Mouse (Mus musculus) liver, adult 2 months (tissue): ENCODE results near the gene Serpina16. TPM values are rescaled to one million over a fixed set of nuclear protein-coding genes. Genes with fewer than 3 reads are reported as not detected.
A peak's percentile ranks its signal among the peaks of the same experiment; 100 is the strongest.

ENCODE experiments used
- DNase-seq: peaks from one replicate; pipeline ENCODE4 v3.0.0-alpha.2; 2011; ENCODE audit warnings: low read depth, low spot score; ENCODE audit errors: extremely low read depth
- H3K27ac ChIP-seq: fragments of 200-500 bp; replicated peaks from 2 replicates; pipeline ENCODE4 v1.5.1; 2012; ENCODE audit warnings: low read depth, mild to moderate bottlenecking, control low read depth, inconsistent platforms, low read length; ENCODE audit not compliant: insufficient read depth
- H3K27me3 ChIP-seq: fragments of 200-500 bp; 2 replicates; pipeline ENCODE4 v1.6.1; 2012; ENCODE audit warnings: mild to moderate bottlenecking, moderate library complexity, low read length, inconsistent platforms; ENCODE audit not compliant: control insufficient read depth, insufficient read depth
- H3K36me3 ChIP-seq: fragments of 200-500 bp; 2 replicates; pipeline ENCODE4 v1.6.1; 2012; ENCODE audit warnings: low read length, inconsistent platforms; ENCODE audit not compliant: control insufficient read depth, insufficient read depth
- H3K4me1 ChIP-seq: fragments of 200-500 bp; 2 replicates; pipeline ENCODE4 v1.6.1; 2011; ENCODE audit warnings: low read length; ENCODE audit not compliant: control insufficient read depth, insufficient read depth
- H3K4me3 ChIP-seq: fragments of 200-500 bp; 2 replicates; pipeline ENCODE4 v1.5.1; 2011; ENCODE audit warnings: low read depth, mild to moderate bottlenecking, control low read depth, low read length, moderate library complexity; ENCODE audit not compliant: insufficient read depth
- H3K79me2 ChIP-seq: fragments of 200-500 bp; 2 replicates; pipeline ENCODE4 v1.6.1; 2012; ENCODE audit warnings: inconsistent platforms, mild to moderate bottlenecking, low read length, moderate library complexity; ENCODE audit not compliant: control insufficient read depth, insufficient read depth
- H3K9ac ChIP-seq: fragments of 200-500 bp; 2 replicates; pipeline ENCODE4 v1.6.1; 2012; ENCODE audit warnings: low read depth, mild to moderate bottlenecking, control low read depth, inconsistent platforms, low read length
- CTCF ChIP-seq: fragments of 200-500 bp; IDR thresholded peaks from 2 replicates; pipeline ENCODE4 v1.5.1; 2011; ENCODE audit warnings: low read depth, low read length, control low read depth
- POLR2A ChIP-seq: fragments of 200-500 bp; IDR thresholded peaks from 2 replicates; pipeline ENCODE4 v1.6.1; 2011; ENCODE audit warnings: low read length, control low read depth; ENCODE audit not compliant: insufficient read depth; ENCODE audit errors: extremely low read depth
- WGBS: fragments of 180-500 bp; shearing (Covaris S2); methylation state at CpG from one replicate; pipeline ENCODE4 v1.1.7; 2018; 5-methylcytosine and 5-hydroxymethylcytosine counted together
- polyA plus RNA-seq: library from polyadenylated mRNA; depleted of rRNA; stranded (reverse); fragments of >200 nt; gene quantifications from 2 replicates; pipeline ENCODE4 v1.2.3, GENCODE M21; 2012; rRNA removed
- total RNA-seq: library from RNA; depleted of rRNA; stranded (reverse); fragments of >200 nt; gene quantifications from 2 replicates; pipeline ENCODE4 v1.2.3, GENCODE M21; 2014; rRNA removed

The Serpina16 gene
- total and polyA plus RNA-seq, 2 experiments = not detected

DNA sequence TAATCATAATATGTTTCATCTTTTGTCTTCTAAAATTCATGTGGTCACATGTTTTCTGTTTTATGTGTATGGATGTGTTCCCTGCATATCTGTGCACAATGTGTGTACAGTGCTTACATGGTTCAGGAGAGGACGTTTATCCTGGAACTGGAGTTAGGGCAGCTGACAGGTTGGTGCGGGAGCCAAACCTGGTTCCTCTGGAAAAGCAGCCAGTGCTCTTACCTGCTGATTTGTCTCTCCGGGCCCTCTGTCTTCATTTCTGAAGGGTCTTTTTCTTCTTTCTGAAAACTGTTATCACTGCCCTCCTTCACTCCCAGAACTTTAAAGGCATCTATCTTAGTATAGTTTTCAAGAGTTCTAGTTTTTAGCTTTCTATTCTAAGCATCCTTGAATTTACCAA is 32.1 kb downstream of the Serpina16 start:
- Histone ChIP-seq H3K36me3 (peaks cover 24% of the 10 kb centered on the region), H3K79me2 (no peaks in the 10 kb centered on the region), H3K27ac (no peak overlapping the region), H3K9ac (no peak overlapping the region), H3K27me3 (no peaks in the 10 kb centered on the region), H3K4me1 (peaks cover 1% of the 10 kb centered on the region; the same call in 1 of the 2 replicates), H3K4me3 (no peak overlapping the region)
- no peak for TF ChIP-seq CTCF
- TF ChIP-seq POLR2A = no peak
- WGBS = 39% methylated on average over 3 of the region's 3 CpGs
- DNase-seq = no peak

DNA sequence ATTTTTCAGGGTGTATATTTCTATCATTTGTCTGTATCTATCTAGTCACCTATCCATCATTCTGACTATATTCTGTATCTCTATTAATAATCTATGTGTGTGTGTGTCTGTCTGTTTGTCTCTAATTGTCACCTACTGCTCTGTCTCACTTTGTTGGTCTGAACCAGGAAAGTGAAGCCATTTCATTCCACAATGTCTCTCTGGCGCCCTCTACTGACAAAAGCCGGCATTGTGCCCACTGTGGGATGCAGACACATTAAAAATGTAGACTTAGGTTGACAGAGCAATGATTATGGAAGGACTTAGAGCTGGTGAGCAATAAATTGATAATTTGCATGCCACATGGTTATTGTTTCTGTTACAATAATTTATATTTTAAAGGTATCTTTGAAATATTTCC is 32.6 kb downstream of the Serpina16 start:
- peak; percentile 59 for DNase-seq
- Histone ChIP-seq H3K79me2 (no peaks in the 10 kb centered on the region), H3K27ac (no peak overlapping the region), H3K4me1 (peaks cover 1% of the 10 kb centered on the region; the same call in 1 of the 2 replicates), H3K36me3 (peaks cover 19% of the 10 kb centered on the region), H3K4me3 (no peak overlapping the region), H3K27me3 (no peaks in the 10 kb centered on the region), H3K9ac (no peak overlapping the region)
- 1% methylated on average over 2 of the region's 2 CpGs for WGBS
- no peak for TF ChIP-seq POLR2A
- TF ChIP-seq CTCF = peak; percentile 76

DNA sequence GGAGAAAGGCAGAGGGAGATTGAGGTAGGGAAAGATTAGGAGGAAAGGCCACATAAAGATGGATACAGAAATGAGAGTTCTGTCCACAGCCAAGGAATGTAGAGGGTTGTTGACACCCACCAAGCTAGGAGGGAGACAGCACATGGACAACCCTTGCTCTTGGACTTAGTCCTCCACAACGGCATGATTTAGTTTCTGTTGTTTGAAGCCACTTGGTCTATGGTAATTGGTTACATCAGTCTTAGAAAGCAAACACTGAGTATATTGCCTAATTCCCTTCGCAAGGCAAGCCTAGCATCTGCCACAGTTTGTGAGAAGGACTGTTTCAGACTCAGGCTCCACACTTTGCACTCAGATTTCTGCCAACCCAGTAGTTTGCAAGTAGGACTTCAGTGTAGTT is 40.1 kb downstream of the Serpina16 start:
- no peak overlapping the region for H3K9ac ChIP-seq
- H3K4me3 ChIP-seq = no peak overlapping the region
- H3K4me1 ChIP-seq = peaks cover 23% of the 10 kb centered on the region
- TF ChIP-seq CTCF = no peak
- no peaks in the 10 kb centered on the region for H3K36me3 ChIP-seq
- peak overlapping the region; percentile 79 for H3K27ac ChIP-seq
- H3K79me2 ChIP-seq = peaks cover 2% of the 10 kb centered on the region; the same call in 1 of the 2 replicates
- WGBS = 23% methylated on average over 2 of the region's 2 CpGs
- DNase-seq = peak; percentile 99
- H3K27me3 ChIP-seq = no peaks in the 10 kb centered on the region

DNA sequence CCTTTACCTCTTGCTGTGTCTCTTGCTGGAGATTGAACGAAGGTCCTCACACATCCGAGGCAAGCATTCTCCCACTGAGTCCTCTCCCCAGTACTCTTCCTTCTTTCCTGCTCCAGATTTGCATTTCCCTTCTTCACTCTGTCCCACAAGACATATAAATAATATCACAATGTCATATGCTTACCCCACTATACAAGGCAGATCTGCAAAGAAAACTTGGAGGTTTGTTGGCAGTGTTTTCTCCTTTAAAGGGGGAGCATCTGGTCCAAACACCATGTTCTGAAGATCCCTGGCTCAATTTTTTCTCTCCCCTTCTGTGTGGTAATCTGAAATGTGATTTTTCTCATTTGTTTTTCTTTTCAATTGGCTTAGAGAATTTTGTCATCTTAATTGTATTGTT is 41.5 kb downstream of the Serpina16 start:
- no peaks in the 10 kb centered on the region for H3K27me3 ChIP-seq
- no peak for TF ChIP-seq POLR2A
- no peak for TF ChIP-seq CTCF
- H3K4me1 ChIP-seq = peaks cover 28% of the 10 kb centered on the region
- H3K36me3 ChIP-seq = no peaks in the 10 kb centered on the region
- no peak overlapping the region for H3K4me3 ChIP-seq
- no peak overlapping the region for H3K9ac ChIP-seq
- DNase-seq = no peak
- H3K79me2 ChIP-seq = peaks cover 16% of the 10 kb centered on the region; the same call in 1 of the 2 replicates
- peak overlapping the region; percentile 55; the same call in 1 of the 2 replicates for H3K27ac ChIP-seq
- WGBS = 92% methylated on average over 2 of the region's 2 CpGs

DNA sequence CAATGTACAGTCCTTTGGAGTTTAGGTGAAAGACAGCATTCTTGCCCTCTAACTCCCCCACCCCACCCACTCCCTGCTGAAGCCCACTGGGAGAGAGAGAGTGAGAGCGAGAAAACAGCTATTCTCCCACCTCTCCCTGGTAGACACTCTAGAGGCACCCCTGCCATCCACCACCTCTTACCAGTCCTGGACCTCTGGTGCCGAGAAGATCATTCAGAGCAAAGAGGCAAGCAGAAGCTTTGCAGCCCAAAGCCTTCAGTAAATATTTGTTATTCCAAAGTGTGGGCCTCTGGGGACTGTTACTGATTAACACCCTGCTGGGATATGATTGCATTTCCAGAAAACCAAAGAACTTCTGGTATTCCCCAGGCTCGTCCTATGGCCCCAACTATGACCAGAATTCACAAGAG is 44.7 kb downstream of the Serpina16 start, which contains the start of gene Serpina10:
TSS of gene Serpina10 (minus strand) at position 242 of the 410 bp plus-strand sequence.
- TF ChIP-seq CTCF (no peak), POLR2A (peak; percentile 72; the same call in 1 of the 2 replicates)
- H3K27ac ChIP-seq = peak within 1 kb of the TSS; percentile 96
- peaks cover 39% of the 10 kb centered on the region for H3K79me2 ChIP-seq
- no peaks in the 10 kb centered on the region for H3K27me3 ChIP-seq
- peak; percentile 96 for DNase-seq
- H3K4me1 ChIP-seq = peaks cover 54% of the 10 kb centered on the region
- 16% methylated on average over 3 of the region's 3 CpGs for WGBS
- peak within 1 kb of the TSS; percentile 70 for H3K4me3 ChIP-seq
- peaks cover 21% of the 10 kb centered on the region for H3K36me3 ChIP-seq
- H3K9ac ChIP-seq = peak within 1 kb of the TSS; percentile 90

Other genes with a start within 250 kb of the Serpina16 start
- gene Ifi27, start 241.9 kb downstream of the Serpina16 start, total RNA-seq = 126 and 149 TPM in 2 replicates
- gene Ifi27, start 241.9 kb downstream of the Serpina16 start, polyA plus RNA-seq = 157 and 288 TPM in 2 replicates
- 38.3 and 72.7 TPM in 2 replicates for gene Ifi27l2a, start 232.5 kb downstream of the Serpina16 start, total RNA-seq
- 28.5 and 68.1 TPM in 2 replicates for gene Ifi27l2a, start 232.5 kb downstream of the Serpina16 start, polyA plus RNA-seq
- 6.3 and 10.0 TPM in 2 replicates for gene Ifi27l2b, start 218.9 kb downstream of the Serpina16 start, total RNA-seq
- 2.7 and 7.4 TPM in 2 replicates for gene Ifi27l2b, start 218.9 kb downstream of the Serpina16 start, polyA plus RNA-seq
- gene Ppp4r4, start 143.9 kb downstream of the Serpina16 start, total RNA-seq = 5.8 and 6.5 TPM in 2 replicates
- gene Ppp4r4, start 143.9 kb downstream of the Serpina16 start, polyA plus RNA-seq = 1.3 and 1.8 TPM in 2 replicates
- 204 and 223 TPM in 2 replicates for gene Serpina10, start 44.7 kb downstream of the Serpina16 start, total RNA-seq
- gene Serpina10, start 44.7 kb downstream of the Serpina16 start, polyA plus RNA-seq = 74.7 and 83.9 TPM in 2 replicates
- 256 and 388 TPM in 2 replicates for gene Serpina6, start 18.9 kb downstream of the Serpina16 start, total RNA-seq
- 227 and 246 TPM in 2 replicates for gene Serpina6, start 18.9 kb downstream of the Serpina16 start, polyA plus RNA-seq
- gene Serpina1f, start 19.4 kb upstream of the Serpina16 start, total RNA-seq = not detected in 2 replicates
- gene Serpina1f, start 19.4 kb upstream of the Serpina16 start, polyA plus RNA-seq = not detected in 2 replicates
- 5,740 and 5,936 TPM in 2 replicates for gene Serpina1d, start 97.5 kb upstream of the Serpina16 start, total RNA-seq
- gene Serpina1d, start 97.5 kb upstream of the Serpina16 start, polyA plus RNA-seq = 7,463 and 8,304 TPM in 2 replicates
- 9,611 and 9,715 TPM in 2 replicates for gene Serpina1b, start 154.2 kb upstream of the Serpina16 start, total RNA-seq
- 8,562 and 8,619 TPM in 2 replicates for gene Serpina1b, start 154.2 kb upstream of the Serpina16 start, polyA plus RNA-seq
- gene Serpina1a, start 187.4 kb upstream of the Serpina16 start, total RNA-seq = 6,488 and 8,697 TPM in 2 replicates
- 6,371 and 7,029 TPM in 2 replicates for gene Serpina1a, start 187.4 kb upstream of the Serpina16 start, polyA plus RNA-seq
- 6,010 and 6,410 TPM in 2 replicates for gene Serpina1c, start 228.7 kb upstream of the Serpina16 start, total RNA-seq
- 8,302 and 8,890 TPM in 2 replicates for gene Serpina1c, start 228.7 kb upstream of the Serpina16 start, polyA plus RNA-seq